Mouse (Mus musculus) forebrain, embryonic 11.5 days (tissue): ENCODE results near the gene Tsen15. TPM values are rescaled to one million over a fixed set of nuclear protein-coding genes. Genes with fewer than 3 reads are reported as not detected.

Experiments used
- ATAC-seq: fragments of 200-750 bp; cut with Nextera tagmentation; replicated peaks from 2 replicates; pipeline ENCODE4 v1.8.0; 2017; ENCODE audit warnings: moderate TSS enrichment; ENCODE audit not compliant: low FRiP score
- DNase-seq: peaks from one replicate; pipeline ENCODE4 v3.0.0-alpha.2; 2017; ENCODE audit warnings: low spot score
- H3K27ac ChIP-seq: fragments of 300-500 bp; sonication (generic); 2 replicates; pipeline ENCODE4 v1.5.1; 2014; ENCODE audit warnings: low read depth, low read length
- H3K27me3 ChIP-seq: fragments of 300-500 bp; sonication (generic); 2 replicates; pipeline ENCODE4 v1.6.1; 2014; ENCODE audit warnings: mild to moderate bottlenecking, low read length, mixed read lengths; ENCODE audit not compliant: control insufficient read depth, insufficient read depth
- H3K36me3 ChIP-seq: fragments of 300-500 bp; sonication (generic); 2 replicates; pipeline ENCODE4 v1.6.1; 2014; ENCODE audit warnings: mild to moderate bottlenecking, low read length, moderate library complexity, mixed read lengths; ENCODE audit not compliant: control insufficient read depth, insufficient read depth
- H3K4me1 ChIP-seq: fragments of 300-500 bp; sonication (generic); replicated peaks from 2 replicates; pipeline ENCODE4 v1.6.1; 2014; ENCODE audit warnings: low read length, mixed read lengths; ENCODE audit not compliant: control insufficient read depth, insufficient read depth
- H3K4me2 ChIP-seq: fragments of 300-500 bp; sonication (generic); 2 replicates; pipeline ENCODE4 v1.6.1; 2014; ENCODE audit warnings: low read depth, mild to moderate bottlenecking, low read length, moderate library complexity, mixed read lengths; ENCODE audit not compliant: severe bottlenecking
- H3K4me3 ChIP-seq: fragments of 300-500 bp; sonication (generic); 2 replicates; pipeline ENCODE4 v1.5.1; 2014; ENCODE audit warnings: low read depth, low read length
- H3K9ac ChIP-seq: fragments of 300-500 bp; sonication (generic); 2 replicates; pipeline ENCODE4 v1.6.1; 2014; ENCODE audit warnings: low read length
- H3K9me3 ChIP-seq: fragments of 300-500 bp; sonication (generic); 2 replicates; pipeline ENCODE4 v1.6.1; 2016; ENCODE audit warnings: low read length, mixed read lengths; ENCODE audit not compliant: control insufficient read depth
- WGBS: fragments of 180-500 bp; shearing (Covaris S2); extraction: QIAGEN DNeasy Blood & Tissue Kit; methylation state at CpG from one replicate; pipeline ENCODE4 v1.1.7; 2014; 5-methylcytosine and 5-hydroxymethylcytosine counted together
- polyA plus RNA-seq: library from polyadenylated mRNA; unstranded; fragments of >200 nt; fragmentation: Nextera tagmentation; extraction: Ambion mirVana; gene quantifications from 2 replicates; pipeline ENCODE4 v1.2.1, GENCODE M21; 2014

The Tsen15 gene
- polyA plus RNA-seq = 73.5 and 76.8 TPM in 2 replicates

- Histone ChIP-seq H3K4me1 (no peaks in the 10 kb centered on the region), H3K9ac (peak within 1 kb of the TSS; percentile 75), H3K36me3 (no peaks in the 10 kb centered on the region), H3K4me3 (peak within 1 kb of the TSS; percentile 84), H3K9me3 (no peaks in the 10 kb centered on the region), H3K27me3 (no peaks in the 10 kb centered on the region), H3K27ac (no peak within 1 kb of the TSS), H3K4me2 (peak within 1 kb of the TSS; percentile 79)
- DNase-seq = peak; percentile 85
- under 1% methylated on average over 57 of the region's 57 CpGs for WGBS
- ATAC-seq = peak; percentile 98
Observed at GRCm38 (mm10) chr1:152386188-152386835, at the start of gene Tsen15. Gene Tsen15, minus strand, starts transcription at chr1:152386688.

DNA sequence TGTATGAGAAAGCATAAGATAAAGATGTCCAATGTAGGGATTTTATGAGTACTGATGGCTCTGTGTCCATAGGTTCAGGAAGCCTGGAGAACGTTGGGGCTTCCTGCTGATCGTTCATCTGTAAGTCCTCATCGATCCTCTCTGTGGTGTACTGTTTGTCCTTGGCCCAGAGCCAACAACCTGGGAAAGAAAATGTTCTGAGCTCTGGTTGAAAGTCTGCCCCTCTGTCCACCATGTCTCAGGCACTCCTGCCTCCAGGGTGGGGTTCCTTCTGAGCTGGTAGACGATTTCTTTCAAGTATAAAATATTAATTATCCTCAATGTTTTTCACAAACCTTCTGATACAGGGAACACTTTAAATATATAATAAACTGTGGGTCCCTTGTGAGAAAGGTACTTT is 47.7 kb upstream of the Tsen15 start:
- Histone ChIP-seq H3K4me3 (no peak overlapping the region), H3K27me3 (no peaks in the 10 kb centered on the region), H3K36me3 (no peaks in the 10 kb centered on the region), H3K4me2 (no peak overlapping the region), H3K4me1 (no peaks in the 10 kb centered on the region), H3K9me3 (no peaks in the 10 kb centered on the region), H3K27ac (no peak overlapping the region), H3K9ac (no peak overlapping the region)
- WGBS = 86% methylated on average over 4 of the region's 4 CpGs
- DNase-seq (no peak), ATAC-seq (no peak)

- Histone ChIP-seq H3K4me2 (no peak overlapping the region), H3K9me3 (no peaks in the 10 kb centered on the region), H3K4me1 (peaks cover 2% of the 10 kb centered on the region; the same call in 1 of the 2 replicates), H3K9ac (no peak overlapping the region), H3K4me3 (no peak overlapping the region), H3K36me3 (no peaks in the 10 kb centered on the region), H3K27ac (no peak overlapping the region), H3K27me3 (no peaks in the 10 kb centered on the region)
- ATAC-seq (no peak), DNase-seq (no peak)
- 89% methylated on average over 7 of the region's 7 CpGs for WGBS
Observed at GRCm38 (mm10) chr1:152429805-152430204, 43.3 kb upstream of the Tsen15 start.

- H3K27me3 ChIP-seq = no peaks in the 10 kb centered on the region
- no peak overlapping the region for H3K9ac ChIP-seq
- H3K4me2 ChIP-seq = no peak overlapping the region
- no peaks in the 10 kb centered on the region for H3K9me3 ChIP-seq
- no peak for DNase-seq
- 0 out of 2 replicates have a peak, but pooled peaks have one; percentile 56 for ATAC-seq
- 46% methylated on average over 12 of the region's 12 CpGs for WGBS
- H3K27ac ChIP-seq = no peak overlapping the region
- H3K36me3 ChIP-seq = no peaks in the 10 kb centered on the region
- no peak overlapping the region for H3K4me3 ChIP-seq
- H3K4me1 ChIP-seq = peaks cover 2% of the 10 kb centered on the region; the same call in 1 of the 2 replicates
Observed at GRCm38 (mm10) chr1:152427912-152428581, 41.6 kb upstream of the Tsen15 start.

GRCm38 (mm10) chr1:152423052-152423451 is 36.6 kb upstream of the Tsen15 start:
- Histone ChIP-seq H3K4me2 (no peak overlapping the region), H3K27me3 (no peaks in the 10 kb centered on the region), H3K9ac (no peak overlapping the region), H3K36me3 (no peaks in the 10 kb centered on the region), H3K4me1 (no peaks in the 10 kb centered on the region), H3K4me3 (no peak overlapping the region), H3K27ac (no peak overlapping the region), H3K9me3 (no peaks in the 10 kb centered on the region)
- no peak for DNase-seq
- 89% methylated on average over 3 of the region's 3 CpGs for WGBS
- ATAC-seq = no peak

DNA sequence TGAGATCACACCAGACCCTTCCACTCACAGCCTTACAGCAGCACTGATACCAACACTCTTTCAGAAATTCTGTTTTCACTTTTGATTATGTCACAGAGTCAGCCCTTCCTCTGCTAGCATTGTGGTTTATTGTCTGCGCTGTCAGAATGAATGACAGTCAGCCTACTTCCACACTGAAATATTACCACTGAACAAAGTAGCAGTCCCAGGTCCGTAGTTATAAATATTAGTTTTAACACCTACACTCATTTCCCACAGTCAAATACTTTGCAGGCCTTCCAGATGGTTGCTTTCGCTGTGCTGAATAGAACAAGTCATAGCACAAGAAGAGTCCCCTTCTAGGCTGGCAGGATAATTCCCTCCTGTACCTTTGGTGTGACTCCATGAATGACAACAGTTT is 35.8 kb upstream of the Tsen15 start:
- 91% methylated on average over 3 of the region's 3 CpGs for WGBS
- DNase-seq (no peak), ATAC-seq (no peak)
- Histone ChIP-seq H3K36me3 (no peaks in the 10 kb centered on the region), H3K9ac (no peak overlapping the region), H3K4me3 (no peak overlapping the region), H3K4me2 (no peak overlapping the region), H3K27ac (no peak overlapping the region), H3K9me3 (no peaks in the 10 kb centered on the region), H3K4me1 (no peaks in the 10 kb centered on the region), H3K27me3 (no peaks in the 10 kb centered on the region)

DNA sequence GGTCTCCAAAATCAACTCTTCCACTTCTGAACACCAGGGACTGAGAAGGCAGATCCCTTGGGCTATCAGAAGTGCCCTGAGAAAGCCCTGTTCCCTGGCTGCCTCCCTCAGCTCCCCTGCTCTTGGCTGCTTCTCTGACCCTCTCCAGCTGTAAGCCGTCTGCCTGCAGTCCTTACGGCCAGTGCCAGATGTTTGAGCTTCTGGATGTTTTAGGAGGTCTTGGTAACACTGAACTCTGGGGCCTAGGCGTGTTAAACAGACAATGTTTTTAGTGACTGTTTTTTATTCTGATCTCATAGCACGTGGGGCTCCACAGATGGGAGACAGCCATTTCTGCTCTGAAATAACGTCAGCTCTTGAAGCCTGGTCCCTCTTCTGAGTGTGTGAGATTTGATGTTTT is 31.1 kb upstream of the Tsen15 start:
- no peaks in the 10 kb centered on the region for H3K4me1 ChIP-seq
- DNase-seq (no peak), ATAC-seq (no peak)
- H3K27me3 ChIP-seq = no peaks in the 10 kb centered on the region
- H3K27ac ChIP-seq = no peak overlapping the region
- H3K4me3 ChIP-seq = no peak overlapping the region
- no peaks in the 10 kb centered on the region for H3K36me3 ChIP-seq
- no peak overlapping the region for H3K4me2 ChIP-seq
- WGBS = 59% methylated on average over 5 of the region's 5 CpGs
- no peaks in the 10 kb centered on the region for H3K9me3 ChIP-seq
- no peak overlapping the region for H3K9ac ChIP-seq

- H3K27ac ChIP-seq = no peak overlapping the region
- no peak overlapping the region for H3K4me2 ChIP-seq
- H3K9ac ChIP-seq = no peak overlapping the region
- DNase-seq (no peak), ATAC-seq (no peak)
- H3K27me3 ChIP-seq = no peaks in the 10 kb centered on the region
- 87% methylated on average over 13 of the region's 13 CpGs for WGBS
- no peaks in the 10 kb centered on the region for H3K36me3 ChIP-seq
- H3K4me3 ChIP-seq = no peak overlapping the region
- peaks cover 3% of the 10 kb centered on the region for H3K9me3 ChIP-seq
- H3K4me1 ChIP-seq = no peaks in the 10 kb centered on the region
Observed at GRCm38 (mm10) chr1:152416306-152416904, 29.9 kb upstream of the Tsen15 start.
